Mouse (Mus musculus) gonadal fat pad, adult 2 months (tissue): Measurements from ENCODE around the gene Cnpy1. TPM values are rescaled to one million over a fixed set of nuclear protein-coding genes. Genes with fewer than 3 reads are reported as not detected.

Experiments used
- DNase-seq: peaks from one replicate; pipeline ENCODE4 v3.0.0-alpha.2; 2012; ENCODE audit warnings: low read depth
- polyA plus RNA-seq: library from polyadenylated mRNA; depleted of rRNA; stranded (reverse); fragments of >200 nt; gene quantifications from 2 replicates; pipeline ENCODE4 v1.2.3, GENCODE M21; 2012; rRNA removed

Cnpy1 gene
- 0.05 and 0.09 TPM in 2 replicates for polyA plus RNA-seq

- DNase-seq = no peak
These were observed at the start of gene Cnpy1 for GRCm38 (mm10) chr5:28245574-28245973. TSS of gene Cnpy1 (minus strand) at chr5:28245806.

GRCm38 (mm10) chr5:28293990-28294389 is 48.4 kb upstream of the Cnpy1 start:
- no peak for DNase-seq

DNA sequence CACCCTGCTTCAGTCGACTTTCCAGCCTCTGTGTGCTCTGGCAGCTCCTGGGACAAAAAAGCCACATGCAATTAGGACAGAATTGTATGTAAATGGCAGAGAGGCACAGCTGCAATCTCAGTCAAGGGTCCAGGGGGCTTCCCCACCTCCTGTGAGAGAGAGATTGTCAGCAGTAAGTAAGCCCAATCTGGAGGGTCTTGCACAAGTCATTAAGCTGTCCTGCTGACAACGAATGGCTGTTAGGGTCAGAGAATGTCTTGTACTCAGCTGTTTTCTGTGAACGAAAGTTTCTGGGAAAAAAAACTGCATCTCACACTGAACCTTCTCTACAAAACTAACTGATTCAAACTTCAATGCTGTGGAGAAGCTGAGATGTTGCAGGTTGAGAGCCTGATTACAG is 46.7 kb upstream of the Cnpy1 start:
- DNase-seq = no peak

- no peak for DNase-seq
These were observed 45.7 kb upstream of the Cnpy1 start for GRCm38 (mm10) chr5:28291118-28291850.

DNA sequence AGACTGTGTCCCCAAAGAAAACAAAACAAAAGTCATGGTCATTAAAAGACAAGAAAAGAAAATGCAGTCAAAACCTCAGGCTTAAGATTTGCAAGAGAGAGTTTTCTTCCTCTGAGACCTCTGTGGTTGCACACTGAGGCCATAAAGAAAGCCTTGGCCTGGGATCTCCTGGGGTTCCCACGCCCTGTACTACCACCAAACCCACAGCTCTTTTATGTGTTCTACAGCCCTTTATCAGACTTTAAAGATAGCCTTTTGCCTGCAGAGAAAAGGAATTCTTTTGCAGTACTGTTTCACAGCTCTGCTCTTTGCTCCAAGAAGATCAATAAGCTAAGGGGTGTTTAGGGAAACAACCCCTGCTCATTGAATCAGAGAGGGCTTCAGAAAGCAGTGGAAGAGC is 45.0 kb upstream of the Cnpy1 start:
- DNase-seq = no peak

DNA sequence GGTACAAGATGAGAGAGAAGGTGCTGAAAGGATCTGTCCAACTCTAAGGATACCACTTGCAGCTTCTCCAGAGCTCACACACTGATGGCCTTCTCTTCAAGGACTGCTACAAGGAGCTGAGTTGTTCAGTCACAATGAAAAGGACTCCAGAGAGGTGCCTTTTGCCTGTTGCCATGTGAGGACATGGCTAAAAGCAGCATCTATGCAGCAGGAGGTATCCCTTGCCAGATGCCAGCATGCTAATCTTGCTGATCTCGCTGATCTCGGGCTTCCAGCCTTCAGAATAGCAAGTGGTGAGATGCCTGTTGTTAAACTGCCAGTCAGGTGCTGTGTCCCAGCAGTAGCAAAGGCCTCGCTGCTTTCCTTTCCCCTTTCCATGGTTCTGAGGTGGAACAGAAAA is 43.5 kb upstream of the Cnpy1 start:
- DNase-seq = no peak

- DNase-seq = no peak
These were observed 31.7 kb upstream of the Cnpy1 start for GRCm38 (mm10) chr5:28277279-28277678.

DNA sequence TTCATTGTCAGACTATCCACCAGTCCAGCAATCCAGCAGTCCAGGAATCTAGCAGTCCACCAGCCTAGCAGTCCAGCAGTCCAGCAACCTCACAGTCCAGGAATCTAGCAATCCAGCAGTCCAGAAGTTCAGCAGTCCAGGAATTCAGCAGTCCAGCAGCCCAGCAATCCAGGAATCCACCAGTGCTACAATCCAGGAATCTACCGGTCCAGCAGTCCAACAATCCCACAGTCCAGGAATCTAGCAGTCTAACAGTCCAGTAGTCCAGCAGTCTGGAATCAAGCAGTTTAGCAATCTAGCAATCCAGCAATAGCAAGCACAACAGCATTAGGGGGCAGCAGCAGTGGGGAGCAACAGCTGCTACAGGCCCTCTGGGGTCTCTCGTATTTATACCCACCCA is 27.2 kb upstream of the Cnpy1 start:
- no peak for DNase-seq

- no peak for DNase-seq
These were observed 23.9 kb upstream of the Cnpy1 start for GRCm38 (mm10) chr5:28269469-28269991.

GRCm38 (mm10) chr5:28267576-28267975 is 22.0 kb upstream of the Cnpy1 start:
- DNase-seq = no peak

DNA sequence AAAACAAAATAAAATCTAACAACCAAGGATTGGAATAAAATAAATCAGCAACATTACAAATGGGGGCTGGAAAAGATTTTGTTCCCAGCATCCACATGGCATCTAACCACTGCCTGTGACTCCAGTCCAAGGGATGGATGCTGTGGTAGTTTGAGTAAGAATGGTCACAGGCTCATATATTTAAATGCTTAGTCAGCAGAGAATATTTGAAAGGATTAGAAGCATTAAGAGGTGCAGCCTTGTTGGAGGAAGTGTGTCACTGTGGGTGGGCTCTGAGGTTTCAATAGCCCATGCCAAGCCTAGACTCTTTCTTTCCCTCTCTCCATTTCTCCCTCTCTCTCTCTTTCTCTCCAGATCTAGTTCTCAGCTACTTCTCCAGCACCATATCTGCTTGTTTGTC is 20.0 kb upstream of the Cnpy1 start:
- no peak for DNase-seq

DNA sequence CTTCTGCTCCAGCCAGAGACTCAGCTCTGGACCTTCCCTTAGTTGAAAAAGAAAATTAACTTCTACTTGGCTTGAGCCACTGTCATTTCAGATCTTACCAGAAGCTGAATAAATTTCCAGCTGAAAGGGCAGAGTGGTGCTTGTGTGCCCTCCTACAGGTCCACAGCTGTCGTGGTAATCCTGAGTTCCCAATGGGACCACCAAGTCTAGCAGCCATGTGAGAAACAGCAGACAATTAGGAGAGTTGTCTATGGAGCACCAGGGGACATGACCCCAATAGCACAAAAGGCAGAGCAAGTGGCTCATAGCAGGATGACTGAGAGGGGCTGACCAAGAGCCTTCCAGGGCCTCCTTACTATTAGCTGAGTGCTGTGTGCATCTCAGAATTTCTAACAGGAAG is 18.2 kb upstream of the Cnpy1 start:
- no peak for DNase-seq

DNA sequence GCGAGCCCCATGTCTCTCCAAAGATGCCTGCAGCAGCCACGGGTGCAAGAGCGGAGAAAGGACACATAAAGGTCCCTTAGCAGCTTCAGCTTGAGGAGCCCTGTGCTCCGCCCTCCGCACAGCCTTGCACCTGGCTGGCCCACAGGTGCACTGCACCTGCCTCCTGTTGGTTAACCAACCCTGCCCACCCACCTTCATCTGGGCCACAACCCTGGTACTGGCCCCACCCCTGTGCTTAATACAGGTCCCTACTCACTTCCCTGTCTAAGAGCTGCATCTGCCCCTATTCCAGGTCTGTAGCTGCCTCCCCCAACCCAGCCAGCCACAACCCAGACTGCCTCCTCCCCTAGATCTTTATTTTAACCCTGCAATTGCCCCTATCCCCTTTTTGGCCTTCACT is 16.5 kb upstream of the Cnpy1 start:
- DNase-seq = no peak

DNA sequence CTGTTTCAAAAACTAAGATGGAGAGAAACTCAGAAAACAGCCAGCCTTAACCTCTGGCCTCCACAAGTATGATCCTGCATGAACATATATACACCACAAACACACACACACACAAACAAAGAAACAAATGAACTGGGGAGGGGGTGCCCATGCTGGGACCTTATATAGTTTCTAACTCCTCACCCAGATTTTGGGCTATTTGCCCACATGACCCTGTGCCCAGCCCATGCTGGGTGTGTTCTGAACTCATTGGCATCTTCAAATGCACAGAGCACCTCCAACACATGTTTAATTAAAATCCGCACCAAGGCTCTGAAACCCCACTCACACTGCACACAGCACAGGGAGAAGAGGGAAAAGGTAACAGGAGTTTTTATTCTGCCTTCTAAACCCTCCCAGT is 14.3 kb upstream of the Cnpy1 start:
- no peak for DNase-seq

DNA sequence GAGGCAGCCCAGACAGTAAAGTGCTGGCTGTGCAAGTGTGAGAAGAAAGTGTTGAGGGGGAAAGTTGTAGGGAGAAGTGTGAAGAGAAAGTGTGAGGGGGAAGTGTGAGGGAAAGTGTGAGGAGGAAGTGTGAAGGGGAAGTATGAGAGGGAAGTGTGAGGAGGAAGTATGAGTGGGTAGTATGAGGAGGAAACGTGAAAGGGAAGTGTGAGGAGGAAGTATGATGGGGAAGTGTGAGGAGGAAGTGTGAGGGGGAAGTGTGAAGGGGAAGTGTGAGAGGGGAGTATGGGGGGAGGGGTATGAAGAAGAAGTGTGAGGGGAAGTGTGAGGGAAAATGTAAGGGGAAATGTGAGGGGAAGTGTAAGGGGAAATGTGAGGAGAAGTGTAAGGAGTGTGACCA is 13.8 kb upstream of the Cnpy1 start:
- DNase-seq = no peak

DNA sequence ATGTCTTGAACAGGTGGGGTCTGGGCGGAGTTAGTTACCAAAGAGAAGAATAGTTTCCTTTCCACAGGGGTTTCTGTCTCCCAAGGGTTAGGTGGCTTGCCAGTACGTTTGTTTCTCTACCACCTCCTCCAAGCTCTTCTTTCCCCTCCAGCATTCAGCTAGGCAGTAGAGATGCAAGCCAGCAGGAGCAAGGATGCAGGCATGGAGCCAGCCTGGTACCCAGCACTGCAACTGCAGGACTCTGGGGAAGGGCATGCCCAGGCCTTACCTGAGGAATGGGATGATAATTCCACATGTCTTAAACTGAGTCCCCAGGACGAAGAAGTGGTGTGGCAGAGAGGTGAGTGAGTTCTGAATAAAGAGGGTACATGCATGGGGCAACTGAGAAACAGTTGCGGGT is 12.2 kb upstream of the Cnpy1 start:
- DNase-seq = no peak

- no peak for DNase-seq
These were observed 7.4 kb upstream of the Cnpy1 start for GRCm38 (mm10) chr5:28252999-28253398.

DNA sequence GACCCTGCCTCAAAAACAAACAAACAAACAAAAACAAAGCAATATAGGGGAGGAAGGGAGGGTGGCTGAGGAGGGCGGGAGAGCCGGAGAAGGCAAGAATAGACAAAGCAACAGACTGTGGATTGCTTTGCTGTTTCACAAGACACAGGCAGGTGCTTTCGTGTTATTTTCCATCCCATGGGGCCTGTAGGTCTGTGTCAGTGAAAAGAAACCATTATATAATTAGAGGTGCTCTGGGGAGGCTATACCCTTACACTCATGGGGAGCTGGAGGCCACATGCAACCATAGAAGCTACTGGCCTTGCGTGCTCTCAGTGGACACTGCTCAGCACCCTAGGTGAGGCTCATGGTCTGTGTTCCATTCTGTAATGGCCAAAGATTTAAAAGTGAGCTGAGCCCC is 6.7 kb upstream of the Cnpy1 start:
- DNase-seq = no peak

DNA sequence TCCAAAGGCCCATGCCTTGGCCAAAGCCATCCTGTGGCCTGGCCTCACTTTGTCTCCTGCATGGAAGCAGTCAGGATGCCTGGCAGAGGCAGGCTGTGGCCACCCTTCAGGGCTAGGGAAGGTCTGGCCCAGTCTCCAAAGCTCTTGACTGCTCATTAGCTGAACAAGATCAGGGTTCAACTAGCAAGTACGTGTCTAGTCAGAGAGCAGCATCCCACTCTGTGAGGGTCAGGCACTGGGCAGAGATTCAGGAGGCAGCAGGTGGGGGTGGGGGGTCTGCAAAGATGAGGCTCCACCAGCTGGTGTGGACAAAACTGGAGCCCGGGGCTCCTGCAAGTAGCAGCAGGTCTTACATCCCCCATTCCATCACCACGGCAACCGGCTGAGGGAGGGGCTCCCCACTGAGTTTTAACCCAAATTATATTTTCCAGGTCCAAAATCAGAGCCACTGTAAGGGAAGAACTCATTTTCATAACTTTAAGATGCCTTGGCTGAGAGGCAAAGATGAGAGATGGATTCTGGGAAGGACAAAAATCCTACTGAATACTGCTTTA is 5.7 kb upstream of the Cnpy1 start:
- no peak for DNase-seq

GRCm38 (mm10) chr5:28250479-28250878 is 4.9 kb upstream of the Cnpy1 start:
- no peak for DNase-seq

DNA sequence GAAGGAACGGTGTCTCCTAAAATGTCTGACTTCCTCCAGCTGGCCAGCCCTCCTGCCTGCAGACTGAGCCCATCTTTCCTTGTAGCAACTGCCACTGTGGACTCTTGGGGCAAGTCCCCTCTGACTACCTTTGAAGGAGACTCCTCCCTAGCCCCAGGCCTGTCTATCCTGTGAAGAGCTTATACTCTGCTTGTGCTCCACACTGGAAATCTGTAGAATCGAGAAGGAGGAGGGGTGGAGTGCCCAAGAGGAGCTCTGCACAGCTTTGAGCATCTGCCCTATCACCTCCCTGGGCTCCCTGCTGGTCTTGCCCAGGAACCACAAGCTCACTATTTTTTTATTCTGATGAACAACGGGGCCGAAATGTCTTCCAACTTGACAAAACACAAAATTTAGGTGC is 485 bp downstream of the Cnpy1 start:
- no peak for DNase-seq

DNA sequence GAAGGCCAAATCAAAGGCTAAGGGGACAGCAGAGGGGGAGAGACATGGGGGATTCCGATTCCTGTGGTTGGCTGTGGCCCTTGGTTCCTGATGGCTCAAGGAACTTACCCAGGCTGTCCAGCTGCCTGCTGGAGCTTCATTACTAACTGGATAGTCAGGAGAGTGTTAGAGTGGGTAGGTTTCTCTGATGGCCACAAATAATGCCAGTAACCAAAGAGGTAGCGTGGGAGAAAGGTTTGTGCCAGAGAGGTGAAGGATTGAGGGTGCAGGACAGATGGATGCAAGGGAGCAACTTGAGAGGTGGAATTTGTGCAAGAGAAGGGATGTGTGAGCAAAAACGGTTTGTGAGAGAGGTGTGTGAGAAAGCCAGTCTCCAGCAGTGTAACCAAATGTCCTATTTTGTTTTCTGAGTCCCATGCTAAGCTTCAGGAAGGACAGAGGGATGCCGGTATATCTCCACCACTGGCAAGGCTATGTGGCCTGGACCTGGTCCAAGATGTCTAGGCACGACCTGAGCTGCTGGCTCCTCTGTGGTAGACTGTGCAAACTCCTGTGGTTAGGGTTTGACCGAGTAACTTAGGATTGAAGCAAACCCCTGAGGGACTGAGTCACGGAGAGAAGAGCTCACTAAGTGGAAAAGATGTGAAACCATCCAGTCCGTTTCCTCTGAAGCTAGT is 2.0 kb downstream of the Cnpy1 start:
- no peak for DNase-seq

GRCm38 (mm10) chr5:28241423-28241822 is 4.2 kb downstream of the Cnpy1 start:
- DNase-seq = no peak
